In genomic region chr12:77177811-77178578, GRCm38 (mm10) we compare ENCODE assay signal across 8 mouse cellular contexts. TPM values are rescaled to one million over a fixed set of nuclear protein-coding genes. Genes with fewer than 3 reads are reported as not detected.
A peak's percentile ranks its signal among the peaks of the same experiment; 100 is the strongest.
DNase-seq lines count a peak whose midpoint lies in the region; ATAC-seq and TF ChIP-seq lines count a peak whose summit lies in the region.

No protein-coding gene starts in this region.

- peaks cover 3% of the 10 kb centered on the region; the same call in 1 of the 2 replicates for H3K27me3 ChIP-seq in E14TG2a.4 (ENCODE audit: insufficient read depth, low read length)
- H3K27me3 ChIP-seq in intestine, embryonic 14.5 days (replicated peaks; ENCODE audit: control insufficient read depth, insufficient read depth, low read length): no peaks in the 10 kb centered on the region
- H3K27me3 ChIP-seq in liver, postnatal 0 days (ENCODE audit: insufficient read depth, low read length): no peaks in the 10 kb centered on the region

- peak; percentile 60; the same call in 1 of the 2 replicates for ATAC-seq in intestine, embryonic 14.5 days (replicated peaks; ENCODE audit: low FRiP score, low TSS enrichment, low read depth)
- peak; percentile 40; the same call in 1 of the 2 replicates for ATAC-seq in liver, postnatal 0 days

- no peaks in the 10 kb centered on the region for H3K36me3 ChIP-seq in E14TG2a.4 (ENCODE audit: insufficient read depth, low read length)
- no peaks in the 10 kb centered on the region for H3K36me3 ChIP-seq in intestine, embryonic 14.5 days (ENCODE audit: control insufficient read depth, insufficient read depth, low read length)
- H3K36me3 ChIP-seq in liver, postnatal 0 days (replicated peaks; ENCODE audit: insufficient read depth, low read length): no peaks in the 10 kb centered on the region

- DNase-seq in adrenal gland, adult 2 months: peak; percentile 37
- DNase-seq in adrenal gland, adult 8-10 months: no peak
- peak; percentile 59 for DNase-seq in intestine, embryonic 14.5 days (ENCODE audit: low spot score)
- DNase-seq in liver, postnatal 0 days: peak; percentile 26
- peak; percentile 59 for DNase-seq in thymus, postnatal 25 days
- DNase-seq in frontal cortex, postnatal 36 days (ENCODE audit: low spot score in 2 of 2): no peak
- no peak for DNase-seq in gastrocnemius, adult 18-20 months (ENCODE audit: low spot score)

- H3K4me1 ChIP-seq in E14TG2a.4 (replicated peaks; ENCODE audit: low read depth, low read length): peaks cover 16% of the 10 kb centered on the region
- peaks cover 9% of the 10 kb centered on the region; the same call in 1 of the 2 replicates for H3K4me1 ChIP-seq in intestine, embryonic 14.5 days (replicated peaks; ENCODE audit: control insufficient read depth, insufficient read depth, low read length)
- peaks cover 7% of the 10 kb centered on the region; the same call in 1 of the 2 replicates for H3K4me1 ChIP-seq in liver, postnatal 0 days (ENCODE audit: insufficient read depth)

- no peaks in the 10 kb centered on the region for H3K9me3 ChIP-seq in E14TG2a.4 (ENCODE audit: low read length)
- H3K9me3 ChIP-seq in intestine, embryonic 14.5 days (ENCODE audit: control insufficient read depth, low read length): no peaks in the 10 kb centered on the region
- H3K9me3 ChIP-seq in liver, postnatal 0 days (ENCODE audit: low read length): no peaks in the 10 kb centered on the region

- H3K4me3 ChIP-seq in E14TG2a.4 (replicated peaks; ENCODE audit: low read length): peak overlapping the region; percentile 46
- no peak overlapping the region for H3K4me3 ChIP-seq in intestine, embryonic 14.5 days (ENCODE audit: low read depth, low read length)
- no peak overlapping the region for H3K4me3 ChIP-seq in liver, postnatal 0 days (ENCODE audit: low read depth, low read length)

- no peak for TF ChIP-seq EP300 in liver, postnatal 0 days (IDR thresholded peaks at IDR 0.05; ENCODE audit: low read depth)

- H3K27ac ChIP-seq in intestine, embryonic 14.5 days (ENCODE audit: low read depth): peak overlapping the region; percentile 57; the same call in 1 of the 2 replicates
- H3K27ac ChIP-seq in liver, postnatal 0 days (ENCODE audit: low read depth): peak overlapping the region; percentile 68

- TF ChIP-seq CTCF in E14TG2a.4 (conservative IDR thresholded peaks at IDR 0.05; ENCODE audit: low read length): no peak
- TF ChIP-seq CTCF in liver, postnatal 0 days (IDR thresholded peaks at IDR 0.05; ENCODE audit: low read depth): no peak

- 19% methylated on average over 15 of the region's 15 CpGs for WGBS in intestine, embryonic 14.5 days
- WGBS in liver, postnatal 0 days (ENCODE audit: insufficient replicate concordance): 15% methylated on average over 15 of the region's 15 CpGs

- H3K4me2 ChIP-seq in intestine, embryonic 14.5 days (ENCODE audit: low read length): peak overlapping the region; percentile 18; the same call in 1 of the 2 replicates
- H3K4me2 ChIP-seq in liver, postnatal 0 days (ENCODE audit: low read depth, low read length): peak overlapping the region; percentile 44

- H3K9ac ChIP-seq in intestine, embryonic 14.5 days (ENCODE audit: low read length): no peak overlapping the region
- H3K9ac ChIP-seq in liver, postnatal 0 days (replicated peaks): no peak overlapping the region

RNA-seq across cellular contexts. Expression of gene Fut8, which starts 59.9 kb away (rescaled TPM):
- 10 to 100 TPM; 35.9 to 43.7 TPM for total RNA-seq in adrenal gland, adult 2 months (2021)
- polyA plus RNA-seq in adrenal gland, adult 2 months (2012; rRNA removed): 11.6 and 18.5 TPM in 2 replicates
- total RNA-seq in adrenal gland, adult 8-10 months (2022): 10 to 100 TPM; 38.1 to 45.6 (median 39.2) TPM
- 17.2 and 19.4 TPM in 2 replicates for polyA plus RNA-seq in intestine, embryonic 14.5 days (2014; fragmentation: Nextera tagmentation; extraction: Ambion mirVana)
- polyA plus RNA-seq in liver, postnatal 0 days (2015; fragmentation: Nextera tagmentation; extraction: Ambion mirVana): 8.2 and 8.6 TPM in 2 replicates
- total RNA-seq in gastrocnemius, adult 18-20 months (2021): 10 to 100 TPM; 18.4 to 19.9 TPM

Comparison
In these comparisons a context has a peak if more than half of its experiments do, and no peak if none do; other contexts are left out.
1. DNase-seq: peak in adrenal gland, adult 2 months (single experiment), intestine, embryonic 14.5 days (single experiment), liver, postnatal 0 days (single experiment) and thymus, postnatal 25 days (single experiment); none in adrenal gland, adult 8-10 months (single experiment), frontal cortex, postnatal 36 days (0 of 2) and gastrocnemius, adult 18-20 months (single experiment).